15 mouse cellular contexts compared by ENCODE assay signal in genomic region chr3:97690590-97690989, GRCm38 (mm10). TPM values are rescaled to one million over a fixed set of nuclear protein-coding genes. Genes with fewer than 3 reads are reported as not detected.
DNase-seq lines count a peak whose midpoint lies in the region; ATAC-seq and TF ChIP-seq lines count a peak whose summit lies in the region.
"Had no signal": no experiment of that assay in that cellular context is flagged by ENCODE, and none has a peak within 500 bp of the region (broad histone marks: within the 10 kb centered on the region; RNA-seq: fewer than 3 reads in every experiment).

No protein-coding gene starts in this region.

- intact Hi-C loops in left cerebral cortex, adult 2 months (cut with DNase I) = no loop called here
- intact Hi-C loops in left cerebral cortex, postnatal 36 days (cut with DNase I) = no loop called here

- no peak for TF ChIP-seq EP300 in lung, postnatal 0 days (IDR thresholded peaks at IDR 0.05)

- WGBS in lung, postnatal 0 days = 32% methylated on average over 7 of the region's 7 CpGs
- WGBS in hindbrain, embryonic 12.5 days = 60% methylated on average over 7 of the region's 7 CpGs

- H3K4me1 ChIP-seq in lung, postnatal 0 days (ENCODE audit: insufficient read depth, low read depth, low read length) = no peaks in the 10 kb centered on the region
- peaks cover 4% of the 10 kb centered on the region; the same call in 1 of the 2 replicates for H3K4me1 ChIP-seq in hindbrain, embryonic 12.5 days

- no peak for TF ChIP-seq CTCF in left cerebral cortex, adult 2 months (IDR thresholded peaks at IDR 0.05)
- TF ChIP-seq CTCF in lung, postnatal 0 days (IDR thresholded peaks at IDR 0.05) = no peak

- H3K36me3 ChIP-seq in lung, postnatal 0 days (ENCODE audit: insufficient read depth, low read length) = no peaks in the 10 kb centered on the region
- H3K36me3 ChIP-seq in hindbrain, embryonic 12.5 days = 0 out of 2 replicates have a peak, but pooled peaks cover 5% of the 10 kb centered on the region
- H3K36me3 ChIP-seq: limb, embryonic 10.5 days had no signal

- H3K4me2 ChIP-seq in lung, postnatal 0 days (replicated peaks; ENCODE audit: low read depth, low read length) = no peak overlapping the region
- H3K4me2 ChIP-seq in hindbrain, embryonic 12.5 days (replicated peaks) = no peak overlapping the region

- H3K27ac ChIP-seq in left cerebral cortex, adult 2 months = peak overlapping the region; percentile 24
- H3K27ac ChIP-seq in lung, postnatal 0 days (ENCODE audit: low read length) = no peak overlapping the region
- no peak overlapping the region for H3K27ac ChIP-seq in hindbrain, embryonic 12.5 days
- H3K27ac ChIP-seq: limb, embryonic 10.5 days had no signal

- peak; percentile 33 for ATAC-seq in lung, postnatal 0 days
- no peak for ATAC-seq in hindbrain, embryonic 12.5 days (ENCODE audit: low FRiP score)
- ATAC-seq: CD4-positive, CD25-positive, alpha-beta regulatory T cell, adult 4 months had no signal

- H3K4me3 ChIP-seq in left cerebral cortex, adult 2 months = no peak overlapping the region
- H3K4me3 ChIP-seq in lung, postnatal 0 days (ENCODE audit: low read depth, low read length) = no peak overlapping the region
- no peak overlapping the region for H3K4me3 ChIP-seq in hindbrain, embryonic 12.5 days
- H3K4me3 ChIP-seq: limb, embryonic 10.5 days had no signal

- H3K9me3 ChIP-seq in lung, postnatal 0 days (ENCODE audit: low read length) = no peaks in the 10 kb centered on the region
- no peaks in the 10 kb centered on the region for H3K9me3 ChIP-seq in hindbrain, embryonic 12.5 days (replicated peaks)
- H3K9me3 ChIP-seq: limb, embryonic 10.5 days had no signal

- no peak for DNase-seq in left cerebral cortex, adult 2 months (ENCODE audit: extremely low spot score in 1 of 2, low spot score in 2 of 2)
- no peak for DNase-seq in left cerebral cortex, postnatal 36 days (ENCODE audit: low spot score in 2 of 2)
- peak; percentile 26 for DNase-seq in embryo, embryonic 10.5 days (ENCODE audit: low spot score)
- DNase-seq in kidney, adult 11 months = peak; percentile 58
- DNase-seq in lung, postnatal 0 days (ENCODE audit: low spot score) = no peak
- DNase-seq in testis, postnatal 10 days (ENCODE audit: low spot score) = no peak
- DNase-seq: cerebellum, postnatal 36 days; gastrocnemius, postnatal 14 days; spleen, adult 18-20 months; thymus, adult 18-20 months had no signal

- H3K9ac ChIP-seq in lung, postnatal 0 days (replicated peaks; ENCODE audit: low read depth) = no peak overlapping the region
- H3K9ac ChIP-seq in hindbrain, embryonic 12.5 days = no peak overlapping the region

- no peaks in the 10 kb centered on the region for H3K27me3 ChIP-seq in lung, postnatal 0 days (replicated peaks; ENCODE audit: insufficient read depth, low read length)
- no peaks in the 10 kb centered on the region for H3K27me3 ChIP-seq in hindbrain, embryonic 12.5 days

RNA-seq across cellular contexts. Expression of gene Gm17651, which starts 16.1 kb away (rescaled TPM):
- not detected for total RNA-seq in left cerebral cortex, adult 2 months (2021)
- total RNA-seq in left cerebral cortex, postnatal 36 days (2021) = not detected
- not detected in 2 replicates for polyA plus RNA-seq in lung, postnatal 0 days (2015; fragmentation: Nextera tagmentation; extraction: Ambion mirVana)
- not detected in 2 replicates for polyA plus RNA-seq in hindbrain, embryonic 12.5 days (2016; fragmentation: Nextera tagmentation; extraction: Ambion mirVana)
- total RNA-seq: gastrocnemius, postnatal 14 days had no signal
- polyA plus RNA-seq: CD4-positive, CD25-positive, alpha-beta regulatory T cell, adult 4 months; heart, postnatal 0 days; limb, embryonic 10.5 days; lung, embryonic 16.5 days had no signal

RNA-seq across cellular contexts. Expression of gene Prkab2, which starts 32.6 kb away (rescaled TPM):
- total RNA-seq in left cerebral cortex, adult 2 months (2021) = 10 to 100 TPM; 30.0 to 32.8 TPM
- 10 to 100 TPM; 26.4 to 30.8 TPM for total RNA-seq in left cerebral cortex, postnatal 36 days (2021)
- 3.1 and 3.7 TPM in 2 replicates for polyA plus RNA-seq in lung, postnatal 0 days (2015; fragmentation: Nextera tagmentation; extraction: Ambion mirVana)
- polyA plus RNA-seq in hindbrain, embryonic 12.5 days (2016; fragmentation: Nextera tagmentation; extraction: Ambion mirVana) = 9.3 and 10.7 TPM in 2 replicates

Comparison
In these comparisons a context has a peak if more than half of its experiments do, and no peak if none do; other contexts are left out.
1. DNase-seq: peak in embryo, embryonic 10.5 days (single experiment) and kidney, adult 11 months (single experiment); none in left cerebral cortex, adult 2 months (0 of 2), left cerebral cortex, postnatal 36 days (0 of 2), lung, postnatal 0 days (single experiment) and testis, postnatal 10 days (single experiment).